Mouse (Mus musculus): Measurements from ENCODE around the gene Caprin2. TPM values are rescaled to one million over a fixed set of nuclear protein-coding genes. Genes with fewer than 3 reads are reported as not detected.
"Not testable (repeated sequence)": the region's sequence is repeated elsewhere in the genome, so short reads cannot be mapped to it uniquely, and the experiment has no call there.

Caprin2 gene
- polyA plus RNA-seq, 1 experiment from 2014 or later: 18.2 TPM

DNA sequence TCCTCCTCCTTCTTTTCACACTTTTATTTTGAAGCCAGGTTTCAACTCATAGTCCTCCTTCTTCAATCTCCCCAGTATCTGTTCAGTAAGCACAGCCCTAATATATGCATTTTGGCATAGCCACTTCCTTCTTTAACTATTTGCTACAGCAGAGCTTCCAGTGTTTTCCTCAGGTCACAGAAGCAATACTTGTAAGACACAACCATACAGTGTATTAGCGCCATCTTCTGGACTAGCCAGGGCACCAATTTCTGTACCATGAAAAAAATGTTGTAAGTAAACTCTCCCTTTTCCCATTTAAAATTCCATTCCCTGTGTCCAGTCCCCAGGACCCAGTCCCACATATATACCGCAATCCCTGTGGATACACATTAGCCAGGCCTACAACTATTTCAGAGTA is 17.9 kb upstream of the Caprin2 start:
- no peaks in the 10 kb centered on the region for H3K4me1 ChIP-seq
- H3K27me3 ChIP-seq (ENCODE audit: low read depth, poor library complexity, severe bottlenecking): no peaks in the 10 kb centered on the region
- H3K36me3 ChIP-seq: peaks cover 5% of the 10 kb centered on the region; the same call in 1 of the 2 replicates
- no peak overlapping the region for H3K4me3 ChIP-seq
- peak; percentile 50 for DNase-seq (ENCODE audit: low spot score)
- H3K9me3 ChIP-seq (replicated peaks): no peaks in the 10 kb centered on the region
- H3K27ac ChIP-seq: no peak overlapping the region
- 18% methylated on average over 2 of the region's 2 CpGs for WGBS

- WGBS: 83% methylated on average over 8 of the region's 8 CpGs
- not testable (repeated sequence) for H3K4me3 ChIP-seq; H3K27ac ChIP-seq; H3K4me1 ChIP-seq; H3K27me3 ChIP-seq (ENCODE audit: low read depth, poor library complexity, severe bottlenecking); H3K36me3 ChIP-seq; H3K9me3 ChIP-seq (replicated peaks); DNase-seq (ENCODE audit: low spot score)
Observed at GRCm38 (mm10) chr6:148911906-148912305, 15.9 kb upstream of the Caprin2 start.

GRCm38 (mm10) chr6:148906958-148907357 is 10.9 kb upstream of the Caprin2 start:
- Histone ChIP-seq H3K9me3 (replicated peaks) (no peaks in the 10 kb centered on the region), H3K36me3 (no peaks in the 10 kb centered on the region), H3K27me3 (ENCODE audit: low read depth, poor library complexity, severe bottlenecking) (no peaks in the 10 kb centered on the region), H3K27ac (no peak overlapping the region), H3K4me3 (no peak overlapping the region), H3K4me1 (no peaks in the 10 kb centered on the region)
- no peak for DNase-seq (ENCODE audit: low spot score)
- WGBS: 94% methylated on average over 9 of the region's 9 CpGs

GRCm38 (mm10) chr6:148902728-148903127 is 6.7 kb upstream of the Caprin2 start:
- DNase-seq (ENCODE audit: low spot score): no peak
- 84% methylated on average over 3 of the region's 3 CpGs for WGBS
- Histone ChIP-seq H3K4me3 (no peak overlapping the region), H3K27ac (no peak overlapping the region), H3K36me3 (no peaks in the 10 kb centered on the region), H3K4me1 (no peaks in the 10 kb centered on the region), H3K27me3 (ENCODE audit: low read depth, poor library complexity, severe bottlenecking) (no peaks in the 10 kb centered on the region), H3K9me3 (replicated peaks) (no peaks in the 10 kb centered on the region)

- Histone ChIP-seq H3K4me3 (peak overlapping the region; percentile 87), H3K4me1 (peaks cover 16% of the 10 kb centered on the region), H3K36me3 (no peaks in the 10 kb centered on the region), H3K27ac (peak overlapping the region; percentile 93), H3K27me3 (ENCODE audit: low read depth, poor library complexity, severe bottlenecking) (no peaks in the 10 kb centered on the region), H3K9me3 (replicated peaks) (no peaks in the 10 kb centered on the region)
- 54% methylated on average over 6 of the region's 6 CpGs for WGBS
- DNase-seq (ENCODE audit: low spot score): no peak
Observed at GRCm38 (mm10) chr6:148896507-148896851, 442 bp upstream of the Caprin2 start.

DNA sequence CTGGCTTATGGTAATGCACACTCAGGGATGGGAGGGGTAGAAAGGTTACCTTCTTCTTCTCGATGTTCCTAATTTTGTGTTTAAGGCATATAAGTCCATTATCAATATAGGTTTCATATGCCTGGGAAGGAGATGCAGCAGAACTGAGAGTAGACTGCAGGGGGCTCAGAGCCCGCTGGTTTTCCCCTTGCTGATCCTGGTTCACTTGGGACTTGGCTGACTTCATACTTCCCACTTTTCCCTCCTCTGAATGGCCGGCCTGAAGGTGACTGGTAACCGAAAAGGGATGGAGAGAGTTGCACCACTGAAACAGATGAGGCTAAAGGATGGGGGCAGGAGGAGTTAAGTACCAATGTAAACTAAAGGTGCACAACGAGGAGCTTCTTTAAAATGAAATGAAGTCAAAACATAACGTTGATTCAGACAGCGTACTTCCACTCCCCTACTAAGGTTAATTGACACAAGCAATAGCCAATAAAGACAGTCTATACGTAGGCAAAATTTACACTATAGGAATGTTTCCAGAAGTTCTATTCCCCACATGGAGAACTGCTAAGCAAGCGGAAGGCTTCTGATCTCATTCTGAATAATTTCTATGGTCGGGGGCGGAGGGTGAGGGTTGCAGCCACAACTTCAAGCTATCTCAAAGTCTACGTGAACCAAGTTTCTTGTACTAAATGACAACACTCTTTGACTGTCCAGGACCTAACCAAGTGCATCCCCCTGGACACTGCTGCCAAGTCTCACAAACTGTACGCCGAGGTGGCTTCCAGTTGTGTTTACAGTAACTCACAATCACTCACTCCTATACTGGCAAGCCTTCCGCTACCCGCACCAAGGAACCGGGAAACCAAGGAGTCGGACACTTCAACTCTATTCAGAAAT is 907 bp downstream of the Caprin2 start:
- Histone ChIP-seq H3K27ac (peak overlapping the region; percentile 93), H3K4me3 (peak overlapping the region; percentile 87), H3K9me3 (replicated peaks) (no peaks in the 10 kb centered on the region), H3K4me1 (peaks cover 16% of the 10 kb centered on the region), H3K36me3 (no peaks in the 10 kb centered on the region), H3K27me3 (ENCODE audit: low read depth, poor library complexity, severe bottlenecking) (no peaks in the 10 kb centered on the region)
- no peak for DNase-seq (ENCODE audit: low spot score)
- 22% methylated on average over 18 of the region's 18 CpGs for WGBS

DNA sequence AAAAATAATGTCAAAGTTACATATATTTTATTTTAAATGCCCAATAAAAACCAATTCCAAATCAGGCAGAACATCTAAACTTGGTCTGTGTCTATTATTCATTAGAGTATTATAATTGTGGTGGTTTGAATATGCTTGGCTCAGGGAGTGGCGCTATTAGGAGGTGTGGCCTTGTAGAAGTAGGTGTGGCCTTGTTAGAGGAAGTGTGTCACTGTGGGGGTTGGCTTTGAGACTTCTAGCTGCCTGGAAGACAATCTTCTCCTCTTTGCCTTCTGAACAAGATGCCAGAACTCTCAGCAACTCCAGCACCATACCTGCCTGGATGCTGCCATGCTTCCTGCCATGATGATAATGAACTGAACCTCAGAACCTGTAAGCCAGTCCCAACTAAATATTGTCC is 22.1 kb downstream of the Caprin2 start:
- 100% methylated on average over 1 of the region's 1 CpGs for WGBS
- no peaks in the 10 kb centered on the region for H3K27me3 ChIP-seq (ENCODE audit: low read depth, poor library complexity, severe bottlenecking)
- no peaks in the 10 kb centered on the region for H3K9me3 ChIP-seq (replicated peaks)
- DNase-seq (ENCODE audit: low spot score): no peak
- no peaks in the 10 kb centered on the region for H3K36me3 ChIP-seq
- no peaks in the 10 kb centered on the region for H3K4me1 ChIP-seq
- no peak overlapping the region for H3K4me3 ChIP-seq
- no peak overlapping the region for H3K27ac ChIP-seq

GRCm38 (mm10) chr6:148845629-148846028 is 50.4 kb downstream of the Caprin2 start:
- DNase-seq (ENCODE audit: low spot score): no peak
- Histone ChIP-seq H3K36me3 (0 out of 2 replicates have a peak, but pooled peaks cover 2% of the 10 kb centered on the region), H3K4me1 (no peaks in the 10 kb centered on the region), H3K27me3 (ENCODE audit: low read depth, poor library complexity, severe bottlenecking) (no peaks in the 10 kb centered on the region), H3K27ac (no peak overlapping the region), H3K4me3 (no peak overlapping the region), H3K9me3 (replicated peaks) (no peaks in the 10 kb centered on the region)

- no peaks in the 10 kb centered on the region for H3K4me1 ChIP-seq
- WGBS: 93% methylated on average over 1 of the region's 1 CpGs
- no peaks in the 10 kb centered on the region for H3K9me3 ChIP-seq (replicated peaks)
- no peaks in the 10 kb centered on the region for H3K27me3 ChIP-seq (ENCODE audit: low read depth, poor library complexity, severe bottlenecking)
- no peaks in the 10 kb centered on the region for H3K36me3 ChIP-seq
- no peak for DNase-seq (ENCODE audit: low spot score)
- no peak overlapping the region for H3K27ac ChIP-seq
- no peak overlapping the region for H3K4me3 ChIP-seq
Observed at GRCm38 (mm10) chr6:148841760-148842159, 54.3 kb downstream of the Caprin2 start.

- Histone ChIP-seq H3K27me3 (ENCODE audit: low read depth, poor library complexity, severe bottlenecking) (no peaks in the 10 kb centered on the region), H3K4me1 (no peaks in the 10 kb centered on the region), H3K27ac (no peak overlapping the region), H3K4me3 (no peak overlapping the region), H3K9me3 (replicated peaks) (no peaks in the 10 kb centered on the region), H3K36me3 (0 out of 2 replicates have a peak, but pooled peaks cover 1% of the 10 kb centered on the region)
- DNase-seq (ENCODE audit: low spot score): no peak
Observed at GRCm38 (mm10) chr6:148838460-148838859, 57.6 kb downstream of the Caprin2 start.

GRCm38 (mm10) chr6:148831728-148832121 is 64.3 kb downstream of the Caprin2 start:
- Histone ChIP-seq H3K4me1 (peaks cover 19% of the 10 kb centered on the region), H3K36me3 (0 out of 2 replicates have a peak, but pooled peaks cover 2% of the 10 kb centered on the region), H3K9me3 (replicated peaks) (no peaks in the 10 kb centered on the region), H3K27ac (peak overlapping the region; percentile 88), H3K4me3 (peak overlapping the region; percentile 92), H3K27me3 (ENCODE audit: low read depth, poor library complexity, severe bottlenecking) (no peaks in the 10 kb centered on the region)
- no peak for DNase-seq (ENCODE audit: low spot score)
- WGBS: 26% methylated on average over 3 of the region's 3 CpGs

DNA sequence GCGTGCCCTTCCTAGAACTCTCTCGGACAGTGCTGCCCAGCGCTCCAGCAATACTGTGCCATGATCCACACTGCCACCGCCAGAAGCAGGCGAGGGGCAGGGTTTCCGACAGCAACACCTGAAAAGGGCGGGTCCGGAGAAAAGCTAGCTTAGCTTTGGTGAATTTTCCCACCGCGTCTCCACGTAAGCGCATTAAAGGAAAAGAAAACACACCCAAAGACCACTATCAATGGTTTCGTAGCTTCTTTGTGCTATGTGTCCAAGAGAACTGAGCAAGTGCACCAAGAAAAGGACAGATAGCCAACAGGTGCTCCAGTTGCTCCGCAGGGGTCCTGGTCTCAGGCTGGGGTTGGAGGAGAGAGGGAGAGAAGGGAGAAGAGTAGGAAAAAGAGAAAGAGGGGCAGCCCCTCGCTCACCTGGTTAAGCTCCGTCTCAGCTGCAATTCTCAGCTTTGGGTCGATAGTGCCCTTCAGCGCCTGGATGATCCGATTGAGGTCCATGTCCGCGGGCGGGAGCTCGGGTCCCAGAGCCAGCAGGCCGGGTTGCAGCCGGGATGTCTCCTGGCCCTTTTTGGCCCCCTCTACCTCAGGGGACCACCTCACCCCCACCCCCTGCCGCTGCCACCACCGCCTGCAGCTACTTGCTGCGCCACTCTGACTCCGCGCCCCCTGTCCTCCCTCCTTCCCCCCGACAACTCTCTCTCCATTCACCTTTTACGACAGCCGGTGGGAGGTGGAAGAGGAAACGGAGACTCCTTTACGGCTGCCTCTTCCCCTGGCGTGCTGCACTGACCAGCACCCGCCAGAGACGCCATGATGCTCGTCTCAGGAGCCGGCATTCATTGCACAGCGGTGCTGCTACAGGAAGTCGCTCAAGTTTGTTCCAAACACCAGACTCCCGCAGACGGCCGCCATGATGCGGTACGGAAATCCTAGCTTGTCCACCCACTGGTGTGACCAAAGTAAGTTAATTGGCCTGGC is 65.0 kb downstream of the Caprin2 start, which contains the start of gene Ipo8:
Gene Ipo8, minus strand, starts transcription at position 720 of the 980 bp plus-strand sequence.
- peak; percentile 91 for DNase-seq (ENCODE audit: low spot score)
- no peaks in the 10 kb centered on the region for H3K9me3 ChIP-seq (replicated peaks)
- H3K4me1 ChIP-seq: peaks cover 19% of the 10 kb centered on the region
- H3K27me3 ChIP-seq (ENCODE audit: low read depth, poor library complexity, severe bottlenecking): no peaks in the 10 kb centered on the region
- peak within 1 kb of the TSS; percentile 92 for H3K4me3 ChIP-seq
- H3K36me3 ChIP-seq: 0 out of 2 replicates have a peak, but pooled peaks cover 2% of the 10 kb centered on the region
- H3K27ac ChIP-seq: peak within 1 kb of the TSS; percentile 88
- under 1% methylated on average over 46 of the region's 47 CpGs for WGBS

GRCm38 (mm10) chr6:148830355-148830747 is 65.7 kb downstream of the Caprin2 start:
- Histone ChIP-seq H3K36me3 (0 out of 2 replicates have a peak, but pooled peaks cover 2% of the 10 kb centered on the region), H3K27ac (peak overlapping the region; percentile 88), H3K27me3 (ENCODE audit: low read depth, poor library complexity, severe bottlenecking) (no peaks in the 10 kb centered on the region), H3K4me3 (peak overlapping the region; percentile 92), H3K9me3 (replicated peaks) (no peaks in the 10 kb centered on the region), H3K4me1 (peaks cover 19% of the 10 kb centered on the region)
- no peak for DNase-seq (ENCODE audit: low spot score)
- WGBS: 16% methylated on average over 3 of the region's 3 CpGs
